Mouse (Mus musculus) neural tube, embryonic 15.5 days (tissue): ENCODE measurements around the gene BC030500. TPM values are rescaled to one million over a fixed set of nuclear protein-coding genes. Genes with fewer than 3 reads are reported as not detected.

Experiments
- ATAC-seq: fragments of 200-750 bp; cut with Nextera tagmentation; 2 replicates; pipeline ENCODE4 v1.8.0; 2017; ENCODE audit warnings: mild to moderate bottlenecking, moderate TSS enrichment, moderate library complexity; ENCODE audit not compliant: low FRiP score
- H3K27ac ChIP-seq: fragments of 300-500 bp; sonication (generic); replicated peaks from 2 replicates; pipeline ENCODE4 v1.5.1; 2015; ENCODE audit warnings: mild to moderate bottlenecking, inconsistent platforms
- H3K27me3 ChIP-seq: fragments of 300-500 bp; sonication (generic); replicated peaks from 2 replicates; pipeline ENCODE4 v1.6.1; 2015; ENCODE audit warnings: inconsistent platforms
- H3K36me3 ChIP-seq: fragments of 300-500 bp; sonication (generic); 2 replicates; pipeline ENCODE4 v1.6.1; 2015; ENCODE audit warnings: inconsistent platforms
- H3K4me1 ChIP-seq: fragments of 300-500 bp; sonication (generic); 2 replicates; pipeline ENCODE4 v1.6.1; 2015; ENCODE audit warnings: inconsistent platforms
- H3K4me2 ChIP-seq: fragments of 300-500 bp; sonication (generic); 2 replicates; pipeline ENCODE4 v1.6.1; 2015; ENCODE audit warnings: inconsistent platforms, mild to moderate bottlenecking, moderate library complexity
- H3K4me3 ChIP-seq: fragments of 300-500 bp; sonication (generic); replicated peaks from 2 replicates; pipeline ENCODE4 v1.5.1; 2015; ENCODE audit warnings: mild to moderate bottlenecking, inconsistent platforms
- H3K9ac ChIP-seq: fragments of 300-500 bp; sonication (generic); replicated peaks from 2 replicates; pipeline ENCODE4 v1.6.1; 2015; ENCODE audit warnings: mild to moderate bottlenecking, inconsistent platforms
- H3K9me3 ChIP-seq: fragments of 300-500 bp; sonication (generic); replicated peaks from 2 replicates; pipeline ENCODE4 v1.6.1; 2016; ENCODE audit warnings: inconsistent platforms
- WGBS: fragments of 180-500 bp; shearing (Covaris S2); methylation state at CpG from one replicate; pipeline ENCODE4 v1.1.7; 2015; ENCODE audit warnings: mixed read lengths; 5-methylcytosine and 5-hydroxymethylcytosine counted together
- polyA plus RNA-seq: library from polyadenylated mRNA; unstranded; fragments of >200 nt; fragmentation: Nextera tagmentation; extraction: Ambion mirVana; gene quantifications from 2 replicates; pipeline ENCODE4 v1.2.1, GENCODE M21; 2015

Gene BC030500
- polyA plus RNA-seq, 1 experiment from 2014 or later = 15.6 TPM

- ATAC-seq = no peak
Measured at GRCm38 (mm10) chr8:58957195-58957739, 45.7 kb downstream of the BC030500 start.

More at GRCm38 (mm10) chr8:58957195-58957739, 45.7 kb downstream of the BC030500 start:
- Histone ChIP-seq H3K4me2 (no peak overlapping the region), H3K9me3 (no peaks in the 10 kb centered on the region), H3K36me3 (no peaks in the 10 kb centered on the region), H3K4me3 (no peak overlapping the region), H3K9ac (no peak overlapping the region), H3K27ac (no peak overlapping the region), H3K4me1 (no peaks in the 10 kb centered on the region), H3K27me3 (no peaks in the 10 kb centered on the region)
- 77% methylated on average over 5 of the region's 5 CpGs for WGBS

Other genes starting within 250 kb of the BC030500 start
- gene Galntl6, start 885 bp downstream of the BC030500 start, polyA plus RNA-seq = 17.1 and 21.3 TPM in 2 replicates